Comparison of ENCODE assay signal across 26 mouse cellular contexts in the genomic region with DNA sequence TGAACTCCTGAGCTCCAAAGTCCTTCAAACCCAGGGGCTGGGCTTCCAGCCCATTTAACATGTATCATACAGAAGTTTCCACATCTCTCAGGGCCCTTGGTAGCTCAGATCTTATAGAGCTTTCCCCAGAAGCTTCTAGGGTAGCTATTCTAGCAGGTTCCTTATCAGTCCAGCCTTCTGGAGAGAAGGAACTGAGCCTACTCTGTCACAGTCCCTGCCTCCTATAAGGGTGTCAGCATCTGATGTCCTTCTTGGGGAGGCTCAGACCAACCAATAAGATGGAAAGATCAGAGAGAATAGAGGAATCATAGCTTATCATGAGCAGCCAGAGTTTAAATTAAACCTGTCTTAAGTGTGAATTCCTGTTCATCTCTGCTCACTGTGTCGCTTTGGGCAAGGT.
"Had no signal": no experiment of that assay in that cellular context is flagged by ENCODE, and none has a peak within 500 bp of the region (broad histone marks: within the 10 kb centered on the region; RNA-seq: fewer than 3 reads in every experiment).

No protein-coding gene starts in this region.

- H3K9me3 ChIP-seq: heart, embryonic 10.5 days; heart, embryonic 12.5 days; hindbrain, embryonic 10.5 days; hindbrain, embryonic 12.5 days; intestine, embryonic 15.5 days; limb, embryonic 13.5 days; limb, embryonic 15.5 days had no signal

- ATAC-seq: hindbrain, embryonic 16.5 days; inflammation-experienced regulatory T-cells, adult 6 months; intestine, embryonic 15.5 days; intestine, postnatal 0 days had no signal

- H3K27me3 ChIP-seq: heart, embryonic 12.5 days; hindbrain, embryonic 12.5 days; intestine, embryonic 15.5 days; limb, embryonic 13.5 days; limb, embryonic 15.5 days had no signal

- H3K4me2 ChIP-seq: heart, embryonic 12.5 days; hindbrain, embryonic 12.5 days; hindbrain, embryonic 14.5 days; intestine, embryonic 15.5 days; limb, embryonic 13.5 days; limb, embryonic 15.5 days had no signal

- H3K36me3 ChIP-seq: heart, embryonic 10.5 days; heart, embryonic 12.5 days; hindbrain, embryonic 10.5 days; hindbrain, embryonic 12.5 days; intestine, embryonic 15.5 days; limb, embryonic 13.5 days; limb, embryonic 15.5 days had no signal

- H3K27ac ChIP-seq: gastrocnemius, adult 2 months; heart, embryonic 10.5 days; hindbrain, embryonic 10.5 days; hindbrain, embryonic 12.5 days; hindbrain, embryonic 14.5 days; intestine, embryonic 15.5 days; layer of hippocampus, adult 2 months; limb, embryonic 13.5 days; limb, embryonic 15.5 days had no signal

- H3K9ac ChIP-seq: heart, embryonic 12.5 days; hindbrain, embryonic 12.5 days; hindbrain, embryonic 14.5 days; intestine, embryonic 15.5 days; limb, embryonic 13.5 days; limb, embryonic 15.5 days had no signal

- H3K4me3 ChIP-seq: gastrocnemius, adult 2 months; heart, embryonic 10.5 days; heart, embryonic 12.5 days; hindbrain, embryonic 10.5 days; hindbrain, embryonic 12.5 days; intestine, embryonic 15.5 days; layer of hippocampus, adult 2 months; limb, embryonic 13.5 days; limb, embryonic 15.5 days had no signal

- DNase-seq: gastrocnemius, adult 2 months; gastrocnemius, postnatal 10 days; gastrocnemius, postnatal 25 days; heart, adult 18-20 months; heart, postnatal 10 days; heart, postnatal 4 days; kidney, adult 18-20 months; kidney, adult 8-10 months; kidney, postnatal 10 days; kidney, postnatal 25 days; kidney, postnatal 4 days; layer of hippocampus, adult 9-11 months; layer of hippocampus, postnatal 36 days; left cerebral cortex, postnatal 4 days had no signal
